Mouse (Mus musculus) adrenal gland, adult (tissue): ENCODE results near the gene Upf2.
A peak's percentile ranks its signal among the peaks of the same experiment; 100 is the strongest.
"Not testable (repeated sequence)": the region's sequence is repeated elsewhere in the genome, so short reads cannot be mapped to it uniquely, and the experiment has no call there.

ENCODE experiments used
- DNase-seq, 2 experiments: peaks; one replicate each; pipeline ENCODE4 v3.0.0; 2022 to 2023; ENCODE audit warnings: low spot score in 1 of 2; ENCODE audit not compliant: inconsistent age in 2 of 2

Gene Upf2

GRCm38 (mm10) chr2:5948964-5949363 lies 2.3 kb upstream of the Upf2 start:
- DNase-seq, result no peak

- peak in 1 of 2 experiments; percentile 12 for DNase-seq
Observed at GRCm38 (mm10) chr2:5949821-5950220, 1.4 kb upstream of the Upf2 start.

GRCm38 (mm10) chr2:5950305-5950704 lies 964 bp upstream of the Upf2 start:
- peak in 1 of 2 experiments; percentile 25 for DNase-seq

- no peak for DNase-seq
Observed at GRCm38 (mm10) chr2:5951621-5952211, 447 bp downstream of the Upf2 start.

- DNase-seq, result no peak
Observed at GRCm38 (mm10) chr2:5957705-5958104, 6.4 kb downstream of the Upf2 start.

GRCm38 (mm10) chr2:5962265-5962664 lies 11.0 kb downstream of the Upf2 start:
- no peak for DNase-seq

- DNase-seq, result not testable (repeated sequence)
Observed at GRCm38 (mm10) chr2:5963729-5964128, 12.5 kb downstream of the Upf2 start.

- no peak for DNase-seq
Observed at GRCm38 (mm10) chr2:5965972-5966371, 14.7 kb downstream of the Upf2 start.

GRCm38 (mm10) chr2:5970629-5971028 lies 19.4 kb downstream of the Upf2 start:
- not testable (repeated sequence) for DNase-seq

GRCm38 (mm10) chr2:5977532-5977931 lies 26.3 kb downstream of the Upf2 start:
- no peak for DNase-seq

- DNase-seq, result peak; percentile 9 to 77
Observed at GRCm38 (mm10) chr2:5995538-5995937, 44.3 kb downstream of the Upf2 start.

GRCm38 (mm10) chr2:6003949-6004348 lies 52.7 kb downstream of the Upf2 start:
- no peak for DNase-seq

- no peak for DNase-seq
Observed at GRCm38 (mm10) chr2:6014532-6014931, 63.3 kb downstream of the Upf2 start.

- not testable (repeated sequence) for DNase-seq
Observed at GRCm38 (mm10) chr2:6015182-6015581, 63.9 kb downstream of the Upf2 start.

GRCm38 (mm10) chr2:6020570-6020969 lies 69.3 kb downstream of the Upf2 start:
- no peak for DNase-seq

- no peak for DNase-seq
Observed at GRCm38 (mm10) chr2:6042644-6043043, 91.4 kb downstream of the Upf2 start.

GRCm38 (mm10) chr2:6046796-6047195 lies 95.5 kb downstream of the Upf2 start:
- DNase-seq, result no peak

- DNase-seq, result peak in 1 of 2 experiments; percentile 49
Observed at GRCm38 (mm10) chr2:6048570-6048969, 97.3 kb downstream of the Upf2 start.

GRCm38 (mm10) chr2:6049018-6049417 lies 97.7 kb downstream of the Upf2 start:
- no peak for DNase-seq

- DNase-seq, result no peak
Observed at GRCm38 (mm10) chr2:6055466-6055865, 104.2 kb downstream of the Upf2 start.

- DNase-seq, result peak in 1 of 2 experiments; percentile 87
Observed at GRCm38 (mm10) chr2:6056518-6056917, 105.2 kb downstream of the Upf2 start.

GRCm38 (mm10) chr2:6059291-6059690 lies 108.0 kb downstream of the Upf2 start:
- DNase-seq, result no peak

- no peak for DNase-seq
Observed at GRCm38 (mm10) chr2:6060071-6060804, 109.0 kb downstream of the Upf2 start.
